9 mouse cellular contexts compared by ENCODE assay signal in genomic region chr1:192912101-192912728, GRCm38 (mm10). TPM values are rescaled to one million over a fixed set of nuclear protein-coding genes. Genes with fewer than 3 reads are reported as not detected.
DNase-seq lines count a peak whose midpoint lies in the region; ATAC-seq and TF ChIP-seq lines count a peak whose summit lies in the region.
"Had no signal": no experiment of that assay in that cellular context is flagged by ENCODE, and none has a peak within 500 bp of the region (broad histone marks: within the 10 kb centered on the region; RNA-seq: fewer than 3 reads in every experiment).

No protein-coding gene starts in this region.

- TF ChIP-seq CTCF in hindbrain, postnatal 0 days (IDR thresholded peaks at IDR 0.05; ENCODE audit: low read depth) = peak; percentile 46

- intact Hi-C loops in heart, postnatal 14 days (cut with DNase I) = loop anchor here (1.0 to 10.0 kb wide), 2 partner anchors 185 to 717 kb away; partner anchors contain the start of gene Kcnh1

- no peak overlapping the region for H3K27ac ChIP-seq in hindbrain, postnatal 0 days
- H3K27ac ChIP-seq in hindbrain, embryonic 16.5 days (ENCODE audit: low read depth, low read length) = no peak overlapping the region
- no peak overlapping the region for H3K27ac ChIP-seq in intestine, embryonic 16.5 days (ENCODE audit: low read length)

- H3K4me1 ChIP-seq in hindbrain, postnatal 0 days (ENCODE audit: insufficient read depth, low read length) = no peaks in the 10 kb centered on the region
- no peaks in the 10 kb centered on the region for H3K4me1 ChIP-seq in hindbrain, embryonic 16.5 days (ENCODE audit: control insufficient read depth, insufficient read depth, low read depth, low read length)
- no peaks in the 10 kb centered on the region for H3K4me1 ChIP-seq in intestine, embryonic 16.5 days (ENCODE audit: control insufficient read depth, insufficient read depth, low read length)

- H3K4me2 ChIP-seq in hindbrain, postnatal 0 days (ENCODE audit: low read depth, low read length) = no peak overlapping the region
- H3K4me2 ChIP-seq in hindbrain, embryonic 16.5 days (ENCODE audit: low read length) = no peak overlapping the region
- H3K4me2 ChIP-seq in intestine, embryonic 16.5 days (ENCODE audit: low read depth, low read length) = no peak overlapping the region

- ATAC-seq in hindbrain, postnatal 0 days = no peak
- ATAC-seq in hindbrain, embryonic 16.5 days = no peak
- no peak for ATAC-seq in erythroid progenitor cell, adult 5-6 weeks (replicated peaks; ENCODE audit: low FRiP score, poor library complexity, severe bottlenecking)
- ATAC-seq in intestine, embryonic 16.5 days = no peak

- H3K27me3 ChIP-seq in hindbrain, postnatal 0 days (ENCODE audit: insufficient read depth, low read length) = no peaks in the 10 kb centered on the region
- H3K27me3 ChIP-seq in hindbrain, embryonic 16.5 days (replicated peaks; ENCODE audit: control insufficient read depth, insufficient read depth, low read length) = no peaks in the 10 kb centered on the region
- no peaks in the 10 kb centered on the region for H3K27me3 ChIP-seq in intestine, embryonic 16.5 days (replicated peaks; ENCODE audit: control insufficient read depth, insufficient read depth, low read length)

- 61% methylated on average over 3 of the region's 3 CpGs for WGBS in hindbrain, postnatal 0 days
- WGBS in hindbrain, embryonic 16.5 days = 67% methylated on average over 3 of the region's 3 CpGs
- WGBS in intestine, embryonic 16.5 days = 57% methylated on average over 3 of the region's 3 CpGs

- H3K9me3 ChIP-seq in hindbrain, postnatal 0 days (ENCODE audit: low read length) = peaks cover 4% of the 10 kb centered on the region; the same call in 1 of the 2 replicates
- H3K9me3 ChIP-seq in hindbrain, embryonic 16.5 days (ENCODE audit: control insufficient read depth, low read length) = no peaks in the 10 kb centered on the region
- H3K9me3 ChIP-seq in intestine, embryonic 16.5 days (ENCODE audit: control insufficient read depth, low read length) = no peaks in the 10 kb centered on the region

- no peak overlapping the region for H3K9ac ChIP-seq in hindbrain, postnatal 0 days (replicated peaks; ENCODE audit: low read length)
- H3K9ac ChIP-seq in hindbrain, embryonic 16.5 days (ENCODE audit: low read depth, low read length) = no peak overlapping the region
- H3K9ac ChIP-seq in intestine, embryonic 16.5 days (ENCODE audit: low read depth, low read length) = no peak overlapping the region

- H3K4me3 ChIP-seq in hindbrain, postnatal 0 days (ENCODE audit: low read length) = no peak overlapping the region
- no peak overlapping the region for H3K4me3 ChIP-seq in hindbrain, embryonic 16.5 days (ENCODE audit: low read length)
- no peak overlapping the region for H3K4me3 ChIP-seq in intestine, embryonic 16.5 days (ENCODE audit: low read length)
- H3K4me3 ChIP-seq: erythroblast, embryonic 14.5 days had no signal

- no peaks in the 10 kb centered on the region for H3K36me3 ChIP-seq in hindbrain, postnatal 0 days (ENCODE audit: insufficient read depth, low read length)
- H3K36me3 ChIP-seq in hindbrain, embryonic 16.5 days (ENCODE audit: control insufficient read depth, insufficient read depth, low read length) = peaks cover 9% of the 10 kb centered on the region; the same call in 1 of the 2 replicates
- H3K36me3 ChIP-seq in intestine, embryonic 16.5 days (ENCODE audit: control insufficient read depth, insufficient read depth, low read length) = no peaks in the 10 kb centered on the region

- peak; percentile 53 for DNase-seq in hindbrain, postnatal 0 days (ENCODE audit: low spot score)
- DNase-seq in urinary bladder, postnatal 25 days (ENCODE audit: low spot score) = peak; percentile 19
- no peak for DNase-seq in urinary bladder, adult 18-20 months (ENCODE audit: low spot score in 2 of 2)
- DNase-seq in heart, postnatal 14 days = peak; percentile 19 to 41
- no peak for DNase-seq in c-Kit-positive CD71-positive TER-119-positive erythroid progenitor cells, embryonic 14.5 days (ENCODE audit: low spot score)

RNA-seq across cellular contexts. Expression of gene Sertad4, which starts 56.7 kb away (rescaled TPM):
- 5.3 and 5.4 TPM in 2 replicates for total RNA-seq in hindbrain, postnatal 0 days (2014; rRNA removed)
- 13.2 and 14.2 TPM in 2 replicates for polyA plus RNA-seq in hindbrain, postnatal 0 days (2015; fragmentation: Nextera tagmentation; extraction: Ambion mirVana)
- 8.5 and 18.5 TPM in 2 replicates for polyA plus RNA-seq in hindbrain, embryonic 16.5 days (2015; fragmentation: Nextera tagmentation; extraction: Ambion mirVana)
- 1 to 10 TPM; 4.8 to 6.3 TPM for total RNA-seq in heart, postnatal 14 days (2021)
- not detected in 2 replicates for total RNA-seq in erythroid progenitor cell, adult 5-6 weeks (2015; ENCODE audit: low replicate concordance)
- 0.39 TPM in 1 of 2 replicates, not detected in the other for total RNA-seq in erythroid progenitor cell, adult 5-6 weeks (2017; ENCODE audit: low replicate concordance)
- 2.4 and 3.0 TPM in 2 replicates for polyA plus RNA-seq in intestine, embryonic 16.5 days (2015; fragmentation: Nextera tagmentation; extraction: Ambion mirVana)

Comparison
In these comparisons a context has a peak if more than half of its experiments do, and no peak if none do; other contexts are left out.
1. DNase-seq: peak in hindbrain, postnatal 0 days (single experiment), urinary bladder, postnatal 25 days (single experiment) and heart, postnatal 14 days (2 of 2); none in urinary bladder, adult 18-20 months (0 of 2) and c-Kit-positive CD71-positive TER-119-positive erythroid progenitor cells, embryonic 14.5 days (single experiment).